Mouse (Mus musculus) lung, embryonic 16.5 days (tissue): ENCODE data around the gene Fstl4. TPM values are rescaled to one million over a fixed set of nuclear protein-coding genes. Genes with fewer than 3 reads are reported as not detected.

Source experiments
- ATAC-seq: fragments of 200-750 bp; cut with Nextera tagmentation; 2 replicates; pipeline ENCODE4 v1.8.0; 2017; ENCODE audit warnings: low read depth, mild to moderate bottlenecking, moderate library complexity
- H3K27ac ChIP-seq: fragments of 300-500 bp; sonication (generic); 2 replicates; pipeline ENCODE4 v1.5.1; 2014; ENCODE audit warnings: mild to moderate bottlenecking, control low read depth, low read length
- H3K27me3 ChIP-seq: fragments of 300-500 bp; sonication (generic); 2 replicates; pipeline ENCODE4 v1.6.1; 2014; ENCODE audit warnings: low read depth, low read length, mixed read lengths; ENCODE audit not compliant: control insufficient read depth, insufficient read depth
- H3K36me3 ChIP-seq: fragments of 300-500 bp; sonication (generic); 2 replicates; pipeline ENCODE4 v1.6.1; 2014; ENCODE audit warnings: low read length; ENCODE audit not compliant: control insufficient read depth, insufficient read depth
- H3K4me1 ChIP-seq: fragments of 300-500 bp; sonication (generic); replicated peaks from 2 replicates; pipeline ENCODE4 v1.6.1; 2014; ENCODE audit warnings: low read length, mixed read lengths; ENCODE audit not compliant: control insufficient read depth, insufficient read depth
- H3K4me2 ChIP-seq: fragments of 300-500 bp; sonication (generic); 2 replicates; pipeline ENCODE4 v1.6.1; 2014; ENCODE audit warnings: low read depth, low read length, control low read depth
- H3K4me3 ChIP-seq: fragments of 300-500 bp; sonication (generic); 2 replicates; pipeline ENCODE4 v1.5.1; 2014; ENCODE audit warnings: mild to moderate bottlenecking, low read length, control low read depth
- H3K9ac ChIP-seq: fragments of 300-500 bp; sonication (generic); 2 replicates; pipeline ENCODE4 v1.6.1; 2014; ENCODE audit warnings: low read length, control low read depth
- H3K9me3 ChIP-seq: fragments of 300-500 bp; sonication (generic); 2 replicates; pipeline ENCODE4 v1.6.1; 2016; ENCODE audit warnings: low read length; ENCODE audit not compliant: control insufficient read depth
- WGBS: fragments of 180-500 bp; shearing (Covaris S2); extraction: QIAGEN DNeasy Blood & Tissue Kit; methylation state at CpG from one replicate; pipeline ENCODE4 v1.1.7; 2014; 5-methylcytosine and 5-hydroxymethylcytosine counted together
- polyA plus RNA-seq: library from polyadenylated mRNA; unstranded; fragments of >200 nt; fragmentation: Nextera tagmentation; extraction: Ambion mirVana; gene quantifications from 2 replicates; pipeline ENCODE4 v1.2.1, GENCODE M21; 2015

The Fstl4 gene
- polyA plus RNA-seq, 1 experiment from 2014 or later, result 11.3 TPM

DNA sequence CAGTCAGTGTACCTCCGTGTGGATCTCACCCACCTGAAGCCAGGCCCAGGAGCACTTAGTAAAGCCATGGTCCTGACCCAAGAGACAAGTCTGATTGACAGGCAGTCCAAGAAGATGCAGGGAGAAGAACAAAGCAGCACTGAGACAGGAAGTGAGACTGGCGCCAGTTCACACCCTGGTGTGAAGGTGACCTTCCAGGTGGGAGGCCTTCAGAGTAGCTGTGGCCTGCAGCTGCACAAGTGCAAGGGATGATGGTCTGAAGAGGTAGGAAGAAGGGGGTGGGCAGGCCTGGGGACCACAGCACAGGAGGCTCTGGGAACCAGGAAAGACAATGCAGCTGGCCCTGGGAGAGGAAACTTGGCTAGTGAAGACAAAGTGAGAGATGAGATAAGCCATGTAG, 351.9 kb downstream of the Fstl4 start:
- Histone ChIP-seq H3K9me3 (no peaks in the 10 kb centered on the region), H3K4me3 (no peak overlapping the region), H3K9ac (no peak overlapping the region), H3K4me1 (no peaks in the 10 kb centered on the region), H3K36me3 (no peaks in the 10 kb centered on the region), H3K27me3 (no peaks in the 10 kb centered on the region), H3K4me2 (no peak overlapping the region), H3K27ac (no peak overlapping the region)
- no peak for ATAC-seq
- 60% methylated on average over 2 of the region's 2 CpGs for WGBS

DNA sequence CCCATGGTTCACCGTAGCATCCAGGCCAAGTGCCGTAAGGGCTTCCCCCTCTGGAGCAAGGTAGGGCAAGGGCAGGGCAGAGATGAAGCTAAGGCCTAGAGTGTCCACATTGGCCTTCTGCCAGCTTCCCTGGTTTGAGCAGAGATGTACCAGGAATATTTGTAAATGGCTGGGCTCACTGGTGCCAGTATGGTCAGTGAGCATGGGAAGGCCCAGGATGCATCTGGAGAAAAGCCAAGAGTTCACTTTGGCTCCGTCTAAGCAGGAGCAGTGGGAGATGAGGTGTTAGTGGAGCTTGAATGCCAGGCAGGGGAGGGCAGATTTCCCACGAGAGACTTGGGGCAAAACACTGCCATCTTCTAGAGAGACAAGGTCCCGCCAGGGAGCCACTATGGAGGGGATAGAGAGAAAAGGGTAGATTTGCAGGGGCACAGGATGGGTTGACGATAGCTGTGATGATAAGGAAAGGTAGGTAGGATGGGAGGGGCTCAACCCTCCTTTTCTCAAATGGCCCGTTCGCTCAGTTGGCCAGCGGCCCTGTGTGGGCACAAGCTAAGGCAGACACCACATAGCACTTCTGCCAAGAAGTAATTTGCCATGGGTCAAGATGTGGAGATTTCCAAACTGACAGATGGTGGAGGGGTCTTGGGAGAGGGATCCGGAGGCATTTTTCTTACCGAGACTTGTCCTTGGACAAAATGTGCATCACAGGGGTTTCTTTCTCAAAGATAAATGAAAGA, 354.0 kb downstream of the Fstl4 start:
- no peaks in the 10 kb centered on the region for H3K27me3 ChIP-seq
- H3K4me2 ChIP-seq, result no peak overlapping the region
- H3K4me1 ChIP-seq, result no peaks in the 10 kb centered on the region
- H3K27ac ChIP-seq, result no peak overlapping the region
- H3K4me3 ChIP-seq, result no peak overlapping the region
- no peak overlapping the region for H3K9ac ChIP-seq
- WGBS, result 69% methylated on average over 11 of the region's 11 CpGs
- no peaks in the 10 kb centered on the region for H3K36me3 ChIP-seq
- no peak for ATAC-seq
- no peaks in the 10 kb centered on the region for H3K9me3 ChIP-seq

DNA sequence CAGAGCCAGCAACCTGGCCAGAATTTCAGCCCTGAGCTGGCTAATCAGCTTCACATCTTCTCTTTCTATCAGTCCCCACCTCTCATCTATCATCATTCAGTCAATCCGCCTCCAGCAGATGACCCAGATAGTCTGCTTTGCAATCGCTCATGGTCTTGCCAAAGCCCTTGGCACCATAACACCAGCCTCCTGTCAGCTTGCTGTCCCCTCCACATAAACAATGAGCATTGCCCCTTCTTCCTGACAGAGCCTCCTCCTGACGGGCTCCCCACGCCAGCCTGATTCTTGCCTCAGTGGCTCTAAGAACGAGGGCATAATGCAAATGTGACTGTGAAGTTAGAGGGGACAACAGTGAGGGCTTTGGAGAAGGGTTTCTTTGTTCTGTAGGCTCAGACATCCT, 355.5 kb downstream of the Fstl4 start:
- Histone ChIP-seq H3K4me3 (no peak overlapping the region), H3K27ac (no peak overlapping the region), H3K9ac (no peak overlapping the region), H3K9me3 (no peaks in the 10 kb centered on the region), H3K36me3 (no peaks in the 10 kb centered on the region), H3K27me3 (no peaks in the 10 kb centered on the region), H3K4me2 (no peak overlapping the region), H3K4me1 (no peaks in the 10 kb centered on the region)
- no peak for ATAC-seq
- WGBS, result 68% methylated on average over 5 of the region's 5 CpGs

GRCm38 (mm10) chr11:53121208-53121607, 356.8 kb downstream of the Fstl4 start:
- no peak for ATAC-seq
- WGBS, result 50% methylated on average over 1 of the region's 1 CpGs
- H3K27ac ChIP-seq, result no peak overlapping the region

GRCm38 (mm10) chr11:53124799-53125198, 360.4 kb downstream of the Fstl4 start:
- Histone ChIP-seq H3K36me3 (no peaks in the 10 kb centered on the region), H3K4me1 (no peaks in the 10 kb centered on the region), H3K4me2 (no peak overlapping the region), H3K27me3 (no peaks in the 10 kb centered on the region), H3K9me3 (no peaks in the 10 kb centered on the region), H3K9ac (no peak overlapping the region), H3K4me3 (no peak overlapping the region), H3K27ac (no peak overlapping the region)
- 74% methylated on average over 2 of the region's 2 CpGs for WGBS
- ATAC-seq, result no peak

More at GRCm38 (mm10) chr11:53121208-53121607, 356.8 kb downstream of the Fstl4 start:
- no peak overlapping the region for H3K4me2 ChIP-seq
- no peaks in the 10 kb centered on the region for H3K4me1 ChIP-seq
- no peaks in the 10 kb centered on the region for H3K9me3 ChIP-seq
- H3K36me3 ChIP-seq, result no peaks in the 10 kb centered on the region
- no peak overlapping the region for H3K9ac ChIP-seq
- H3K4me3 ChIP-seq, result no peak overlapping the region
- no peaks in the 10 kb centered on the region for H3K27me3 ChIP-seq

DNA sequence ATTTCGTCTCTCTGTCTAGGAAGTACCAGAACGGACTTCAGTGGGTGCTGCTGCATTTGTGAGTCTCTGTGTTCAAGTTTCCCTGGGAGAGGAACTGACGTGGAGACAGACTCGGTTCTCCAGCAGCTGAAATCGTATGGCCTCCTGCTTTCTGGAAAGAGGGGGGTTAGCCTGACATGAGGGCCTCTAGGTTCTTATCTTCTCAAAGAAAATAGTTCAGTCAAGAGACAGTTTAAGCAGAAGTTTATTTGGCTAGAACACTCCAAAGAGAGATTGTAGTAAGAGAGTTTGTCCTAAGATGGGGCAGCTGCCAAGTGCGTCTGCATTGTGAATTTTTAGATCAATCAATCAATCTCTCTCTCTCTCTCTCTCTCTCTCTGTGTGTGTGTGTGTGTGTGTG, 362.2 kb downstream of the Fstl4 start:
- no peaks in the 10 kb centered on the region for H3K9me3 ChIP-seq
- H3K4me2 ChIP-seq, result no peak overlapping the region
- peak; percentile 45; the same call in 1 of the 2 replicates for ATAC-seq
- H3K36me3 ChIP-seq, result no peaks in the 10 kb centered on the region
- 20% methylated on average over 6 of the region's 6 CpGs for WGBS
- H3K4me3 ChIP-seq, result no peak overlapping the region
- H3K27ac ChIP-seq, result no peak overlapping the region
- H3K9ac ChIP-seq, result no peak overlapping the region
- H3K4me1 ChIP-seq, result no peaks in the 10 kb centered on the region
- no peaks in the 10 kb centered on the region for H3K27me3 ChIP-seq

DNA sequence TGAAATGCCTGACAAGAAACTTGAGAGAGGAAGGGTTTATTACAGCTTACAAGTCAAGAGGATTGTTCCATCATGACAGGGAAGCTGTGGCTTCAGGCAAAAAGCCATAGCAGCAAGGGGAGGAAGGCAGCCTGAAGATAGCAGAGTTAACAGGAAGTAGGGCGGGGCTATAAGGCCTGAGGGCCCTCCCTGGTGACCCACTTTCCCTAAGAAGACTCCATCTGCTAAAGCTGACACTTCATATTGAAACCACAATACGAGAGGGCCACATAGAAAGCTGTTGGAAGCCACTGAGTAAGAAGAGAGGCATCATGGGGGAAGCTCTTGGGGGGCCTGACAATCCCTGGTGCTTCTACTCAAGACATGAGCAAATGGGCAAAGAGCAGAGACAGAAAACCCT, 364.2 kb downstream of the Fstl4 start:
- 69% methylated on average over 2 of the region's 2 CpGs for WGBS
- Histone ChIP-seq H3K4me1 (no peaks in the 10 kb centered on the region; the same call in 1 of the 2 replicates), H3K9ac (no peak overlapping the region), H3K9me3 (no peaks in the 10 kb centered on the region), H3K36me3 (no peaks in the 10 kb centered on the region), H3K4me2 (no peak overlapping the region), H3K4me3 (no peak overlapping the region), H3K27ac (no peak overlapping the region), H3K27me3 (no peaks in the 10 kb centered on the region)
- ATAC-seq, result no peak

GRCm38 (mm10) chr11:53132406-53133035, 368.1 kb downstream of the Fstl4 start:
- Histone ChIP-seq H3K36me3 (no peaks in the 10 kb centered on the region), H3K9me3 (no peaks in the 10 kb centered on the region), H3K27me3 (no peaks in the 10 kb centered on the region), H3K4me3 (peak overlapping the region; percentile 10), H3K4me1 (no peaks in the 10 kb centered on the region; the same call in 1 of the 2 replicates), H3K4me2 (peak overlapping the region; percentile 44), H3K9ac (0 out of 2 replicates have a peak overlapping the region, but pooled peaks have one; percentile 11), H3K27ac (no peak overlapping the region)
- WGBS, result 12% methylated on average over 23 of the region's 23 CpGs
- 0 out of 2 replicates have a peak, but pooled peaks have one; percentile 49 for ATAC-seq

DNA sequence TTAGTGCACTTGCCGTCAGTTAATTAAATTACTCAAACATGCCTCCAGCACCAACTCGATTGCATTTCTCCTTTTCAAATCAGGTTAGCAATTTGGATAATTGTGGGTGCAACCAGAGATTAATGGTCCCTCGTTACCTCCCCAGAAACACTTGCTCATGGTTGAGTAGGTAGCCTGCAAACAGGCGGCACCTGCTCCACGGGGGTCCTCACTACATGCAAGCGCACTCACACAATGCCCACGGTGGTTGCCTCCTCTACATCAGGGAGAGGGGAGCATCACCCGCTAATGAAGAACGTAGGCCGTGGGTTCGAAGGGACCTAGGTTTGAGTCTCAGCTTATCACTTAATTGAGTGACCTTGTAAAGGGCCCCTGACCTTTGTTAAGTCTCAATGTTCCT, 371.9 kb downstream of the Fstl4 start:
- ATAC-seq, result no peak
- WGBS, result 88% methylated on average over 11 of the region's 11 CpGs

More for the DNA sequence above, 371.9 kb downstream of the Fstl4 start:
- Histone ChIP-seq H3K9ac (no peak overlapping the region), H3K27me3 (no peaks in the 10 kb centered on the region), H3K4me2 (no peak overlapping the region), H3K4me3 (no peak overlapping the region), H3K9me3 (no peaks in the 10 kb centered on the region), H3K4me1 (no peaks in the 10 kb centered on the region; the same call in 1 of the 2 replicates), H3K36me3 (no peaks in the 10 kb centered on the region), H3K27ac (no peak overlapping the region)
